Mouse (Mus musculus) frontal cortex, postnatal 25 days (tissue): ENCODE results near the gene Ap5s1.

ENCODE experiments used
- DNase-seq, 2 experiments: peaks; one replicate each; pipeline ENCODE4 v3.0.0; 2022; ENCODE audit warnings: low spot score in 2 of 2

Gene Ap5s1

DNA sequence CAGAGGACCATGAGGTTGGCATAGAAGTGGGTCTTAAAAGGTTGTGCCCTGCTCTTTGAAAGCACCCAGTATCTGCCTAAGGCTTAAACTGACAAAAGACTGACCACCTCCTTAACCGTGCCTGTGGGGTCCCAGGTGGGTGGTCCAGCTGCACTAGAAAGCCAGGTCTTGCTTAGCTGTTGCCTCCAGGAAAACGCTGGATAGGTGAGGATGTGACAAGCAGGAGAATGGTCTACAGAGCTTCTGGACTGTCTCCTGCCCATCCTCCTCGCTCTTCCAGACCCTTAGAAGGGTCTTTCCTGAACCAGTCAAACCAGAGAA lies 19.3 kb upstream of the Ap5s1 start:
- no peak for DNase-seq

DNA sequence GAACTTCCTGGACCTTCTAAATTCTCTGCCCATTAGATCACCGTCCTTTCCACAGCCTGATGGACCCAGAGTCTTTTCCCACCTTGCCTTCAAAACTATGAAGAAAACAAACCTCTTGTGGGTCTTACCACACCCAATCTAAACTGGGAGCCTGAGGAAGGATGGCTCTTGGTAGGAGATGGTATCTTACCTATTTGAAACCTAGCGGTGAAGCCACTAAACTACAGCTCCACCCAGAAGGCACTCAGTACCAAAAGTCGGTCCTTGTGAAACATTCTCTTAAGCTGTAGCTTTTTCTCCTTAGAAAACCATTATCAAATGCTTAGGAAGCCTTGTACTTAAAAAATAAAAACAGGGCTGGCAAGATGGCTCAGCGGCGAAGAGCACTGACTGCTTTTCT lies 18.6 kb upstream of the Ap5s1 start:
- DNase-seq = no peak

DNA sequence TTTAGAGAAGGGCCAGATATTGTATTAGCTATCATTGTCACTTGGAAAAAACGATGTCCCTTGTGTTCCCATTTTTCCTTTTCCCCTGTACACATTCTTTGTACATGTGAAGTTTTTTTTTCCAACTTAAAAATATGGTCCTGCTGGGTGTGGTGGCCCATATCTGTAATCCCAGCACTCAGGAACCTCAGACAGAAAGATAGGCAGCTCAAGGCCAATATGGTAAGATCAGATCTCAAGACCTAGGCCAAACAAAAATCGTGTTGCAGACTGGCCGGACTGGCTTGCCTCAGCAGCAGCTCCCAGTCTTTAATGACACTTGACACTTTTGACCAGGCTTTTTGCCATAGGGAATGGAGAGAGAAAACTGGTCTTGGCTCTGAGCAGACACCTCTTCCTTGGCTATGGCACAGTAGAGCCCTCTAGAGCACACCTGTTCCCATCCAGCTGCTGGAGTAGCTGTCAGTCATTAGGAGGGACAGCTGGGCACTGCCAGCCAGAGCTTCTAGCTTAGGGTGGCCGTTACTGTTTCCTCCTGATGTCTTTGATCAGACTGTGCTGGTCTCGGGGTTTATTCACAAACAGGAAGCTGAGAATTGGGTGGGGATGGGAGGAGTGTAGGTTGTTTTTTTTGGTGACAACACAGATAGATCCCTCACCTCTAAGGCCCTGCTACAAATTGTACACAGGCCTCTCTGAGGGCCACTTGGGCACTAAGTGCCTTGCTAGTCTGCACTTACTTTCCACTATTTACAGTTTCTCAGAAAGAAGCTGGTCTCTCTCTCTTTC lies 17.2 kb upstream of the Ap5s1 start:
- DNase-seq = no peak

DNA sequence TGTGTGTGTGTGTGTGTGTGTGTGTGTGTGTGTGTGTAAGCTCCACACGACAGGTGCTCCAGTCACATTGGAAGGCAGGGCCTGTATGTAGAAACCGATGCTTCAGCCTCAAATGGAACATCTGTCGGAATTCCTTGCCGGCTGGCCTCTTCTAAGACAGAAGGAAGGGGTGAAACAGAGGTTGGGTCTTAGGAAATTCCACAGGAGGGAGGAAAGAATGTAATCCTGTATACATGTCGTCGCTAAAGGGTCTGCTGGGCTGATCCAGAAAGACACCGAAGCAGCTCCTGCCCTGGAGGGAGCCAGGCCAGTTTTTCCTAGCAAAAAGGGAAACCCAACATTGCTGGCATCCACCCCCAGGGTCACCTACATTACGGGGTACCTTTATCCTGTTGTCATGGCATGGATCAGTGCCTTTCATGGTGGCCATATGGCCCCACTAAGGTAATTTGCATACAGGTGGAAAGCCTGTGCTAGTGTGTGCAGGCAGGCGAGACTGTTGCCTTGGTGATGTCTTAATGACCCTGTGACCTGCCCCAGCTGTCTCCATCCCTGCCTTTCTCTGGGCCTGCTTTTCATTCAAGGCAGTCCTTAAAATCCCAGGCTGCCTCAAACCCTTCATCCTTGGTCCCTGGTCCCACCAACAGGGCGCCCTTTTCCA lies 16.4 kb upstream of the Ap5s1 start:
- DNase-seq = no peak

DNA sequence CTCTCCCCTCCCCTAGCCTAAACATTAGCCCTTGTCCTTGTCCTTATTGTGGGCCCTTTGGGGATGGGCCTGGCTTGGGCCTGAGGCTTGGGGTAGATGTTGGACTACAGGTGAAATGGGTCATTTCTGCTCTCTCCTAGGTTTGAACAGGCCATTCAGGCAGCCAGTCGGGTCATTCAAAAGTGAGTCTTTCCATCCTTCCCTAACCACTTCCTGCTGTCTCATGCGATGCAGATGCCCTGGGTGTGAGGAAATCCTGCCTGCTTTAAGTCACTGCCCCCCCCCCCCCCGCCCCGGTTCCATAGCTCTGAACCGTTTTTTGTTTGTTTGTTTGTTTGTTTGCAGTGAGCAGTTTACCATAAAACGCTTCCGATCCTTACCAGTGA lies 15.9 kb upstream of the Ap5s1 start:
- DNase-seq = no peak

DNA sequence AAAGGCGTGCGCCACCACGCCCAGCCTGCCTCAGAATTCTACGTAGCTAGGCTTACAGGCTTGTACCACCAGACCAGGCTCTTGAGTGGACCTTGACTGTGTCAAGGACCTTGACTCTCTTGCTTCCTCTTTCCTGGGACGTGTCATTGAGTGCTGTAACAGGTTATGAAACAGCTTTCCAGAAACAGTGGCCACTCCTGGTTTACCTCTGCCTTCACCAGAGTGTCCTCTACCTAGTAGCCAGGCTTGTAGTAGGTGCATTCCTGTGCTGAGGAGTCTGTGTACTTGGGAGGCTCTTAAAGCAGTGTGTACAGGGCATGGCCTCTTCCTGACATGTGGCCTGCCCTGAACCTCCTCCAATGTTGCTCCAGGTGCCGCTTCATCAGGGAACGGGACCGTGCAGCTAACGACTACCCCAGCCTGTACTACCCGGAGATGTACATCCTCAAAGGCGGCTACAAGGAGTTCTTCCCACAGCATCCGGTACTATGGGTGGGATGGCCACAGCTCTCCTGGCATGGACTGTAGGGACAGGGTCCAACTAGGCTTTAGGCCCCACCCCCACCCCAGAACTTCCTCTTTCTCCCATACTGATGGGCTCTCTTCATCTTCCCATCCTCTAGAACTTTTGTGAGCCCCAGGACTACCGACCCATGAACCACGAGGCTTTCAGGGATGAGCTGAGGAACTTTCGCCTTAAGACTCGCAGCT lies 10.1 kb upstream of the Ap5s1 start:
- DNase-seq = no peak

DNA sequence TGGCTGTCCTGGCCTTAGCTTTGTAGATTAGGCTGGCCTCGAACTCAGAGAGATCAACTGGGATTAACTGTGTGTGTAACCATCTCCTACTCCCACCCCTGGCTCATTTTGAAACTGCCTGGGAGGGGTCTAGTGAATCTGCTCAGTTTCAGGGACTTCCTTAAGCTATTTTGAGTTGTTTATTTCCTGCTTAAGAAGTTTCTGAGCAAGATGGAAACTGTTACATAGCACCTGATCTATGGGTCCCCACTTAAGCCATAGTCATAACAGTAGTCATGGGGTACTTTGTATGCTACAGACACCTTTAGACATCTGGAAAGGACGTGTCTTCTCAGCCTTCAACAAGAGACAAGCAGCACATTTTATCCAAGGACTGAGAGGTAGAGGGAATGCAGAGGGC lies 6.2 kb upstream of the Ap5s1 start:
- no peak for DNase-seq

DNA sequence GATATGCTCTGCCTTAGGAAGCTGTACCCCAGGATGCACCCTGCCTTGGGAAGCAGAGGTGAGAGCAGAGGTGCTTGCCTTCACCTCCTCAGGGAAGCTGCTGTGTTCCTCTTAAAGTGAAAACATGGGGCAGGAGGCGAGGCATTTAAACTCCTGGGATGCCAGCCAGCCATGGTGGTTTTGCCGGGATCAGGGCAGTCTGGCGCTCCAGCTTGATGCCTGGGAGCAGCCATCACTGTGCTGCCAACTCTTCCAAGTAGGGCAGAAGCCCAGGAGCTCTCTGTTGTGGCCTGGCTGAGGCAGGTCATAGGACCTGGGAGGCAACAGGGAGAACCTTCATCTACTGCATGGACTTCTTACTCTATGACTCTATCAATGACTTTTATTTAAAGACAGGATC lies 5.6 kb upstream of the Ap5s1 start:
- no peak for DNase-seq

DNA sequence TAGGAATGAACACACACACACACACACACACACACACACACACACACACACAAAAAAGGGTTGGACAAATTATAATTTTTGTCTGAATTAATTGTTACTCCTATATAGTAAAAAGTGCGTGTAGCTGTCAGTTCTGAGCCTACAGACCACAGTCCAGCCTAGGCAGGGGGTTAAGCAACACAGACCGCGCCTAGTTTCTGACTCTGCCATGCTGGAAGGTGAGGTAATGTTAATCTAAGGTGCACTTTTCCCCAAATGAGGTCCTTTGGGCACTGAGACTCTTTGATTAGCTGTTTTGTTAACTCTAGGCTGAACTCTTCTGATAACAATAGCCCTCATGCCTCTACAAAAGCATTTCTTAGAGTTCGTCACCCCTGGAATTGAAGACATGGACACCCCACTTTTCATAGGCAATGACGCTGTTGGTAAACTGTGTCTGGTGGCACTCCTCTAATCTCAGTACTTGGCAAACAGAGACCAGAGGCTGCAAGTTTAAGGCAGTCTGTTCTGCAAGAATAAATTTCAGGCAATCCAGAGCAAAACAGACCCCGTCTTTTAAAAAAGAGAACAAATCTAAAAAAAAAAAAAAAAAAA lies 3.0 kb upstream of the Ap5s1 start:
- DNase-seq = no peak

DNA sequence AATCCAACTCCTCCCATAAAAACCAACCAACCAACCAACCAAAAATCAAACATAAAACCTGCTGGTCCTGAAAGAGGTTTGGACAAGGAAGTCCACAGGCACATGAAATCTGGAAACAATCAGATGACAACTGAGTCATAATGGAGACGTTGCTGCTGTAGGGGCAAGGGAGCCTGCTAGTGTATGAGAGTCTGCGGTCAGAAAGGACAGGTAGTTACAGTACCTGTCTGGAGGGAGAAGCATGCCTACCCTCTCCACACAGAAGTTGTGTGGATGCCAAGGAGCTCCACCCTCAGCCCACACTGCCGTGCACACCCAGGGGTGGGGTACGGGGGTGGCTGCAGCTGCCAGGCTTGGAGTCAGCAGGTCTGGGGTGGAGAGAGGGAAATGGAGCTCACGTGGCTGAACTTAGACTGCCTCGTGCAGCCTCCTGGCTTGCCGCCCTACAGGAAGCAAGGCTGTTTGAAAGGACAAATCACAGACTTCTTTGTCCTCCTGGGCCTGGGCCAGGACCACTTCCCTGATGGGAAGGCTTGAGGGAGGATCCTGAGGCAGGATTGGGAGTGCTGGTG lies 2.4 kb upstream of the Ap5s1 start:
- DNase-seq = peak; percentile 60 to 71

DNA sequence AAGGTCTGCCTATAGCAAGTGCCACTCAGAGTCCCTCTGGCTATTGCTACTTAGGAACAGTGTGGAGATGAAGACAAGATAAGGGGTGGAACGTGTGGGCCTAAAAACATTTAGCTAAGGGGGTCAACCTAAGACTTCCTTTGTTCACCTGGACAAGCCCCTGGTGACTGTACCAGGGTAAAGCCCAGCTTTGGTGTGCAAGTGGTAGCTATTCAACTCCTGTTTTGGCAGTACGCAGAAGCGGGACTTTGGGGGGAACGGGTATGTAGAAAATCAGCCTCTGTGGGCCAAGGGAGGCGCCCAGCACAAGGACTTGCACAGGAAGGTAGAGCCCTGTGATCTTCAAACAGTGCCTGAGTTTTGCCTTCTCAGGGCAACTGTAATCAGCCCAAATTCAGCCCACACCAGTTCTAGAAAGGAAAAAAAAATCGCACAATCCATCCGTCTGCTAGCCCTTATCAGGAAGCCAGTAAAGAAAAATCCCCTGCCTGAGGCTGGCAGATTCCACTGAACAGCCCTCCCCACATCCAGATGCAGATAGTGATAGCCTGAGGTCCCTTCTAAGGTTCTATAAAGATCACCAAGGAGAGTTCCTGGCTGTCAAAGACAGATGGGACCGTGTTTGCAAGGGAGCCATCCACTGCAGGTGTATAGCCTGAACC lies 1.2 kb upstream of the Ap5s1 start:
- no peak for DNase-seq

DNA sequence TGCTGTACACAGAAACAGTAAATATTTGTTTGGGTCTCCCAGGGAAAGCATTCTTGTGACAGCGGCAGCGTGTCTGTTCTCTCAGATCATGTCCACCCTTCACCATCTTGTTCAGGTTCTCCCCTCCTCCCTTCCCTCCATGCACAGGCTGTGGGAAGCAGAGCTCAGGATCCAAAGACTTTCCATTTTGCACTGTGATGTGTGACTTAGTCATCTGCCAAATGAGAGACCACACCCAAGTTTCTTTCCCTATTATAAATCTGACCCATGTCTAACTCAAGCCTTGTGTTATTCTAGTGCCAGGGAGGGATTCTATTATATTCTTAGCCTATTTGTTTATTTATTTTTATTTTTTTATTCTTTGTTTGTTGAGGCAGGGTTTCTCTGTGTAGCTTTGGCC lies 1.5 kb downstream of the Ap5s1 start:
- no peak for DNase-seq

DNA sequence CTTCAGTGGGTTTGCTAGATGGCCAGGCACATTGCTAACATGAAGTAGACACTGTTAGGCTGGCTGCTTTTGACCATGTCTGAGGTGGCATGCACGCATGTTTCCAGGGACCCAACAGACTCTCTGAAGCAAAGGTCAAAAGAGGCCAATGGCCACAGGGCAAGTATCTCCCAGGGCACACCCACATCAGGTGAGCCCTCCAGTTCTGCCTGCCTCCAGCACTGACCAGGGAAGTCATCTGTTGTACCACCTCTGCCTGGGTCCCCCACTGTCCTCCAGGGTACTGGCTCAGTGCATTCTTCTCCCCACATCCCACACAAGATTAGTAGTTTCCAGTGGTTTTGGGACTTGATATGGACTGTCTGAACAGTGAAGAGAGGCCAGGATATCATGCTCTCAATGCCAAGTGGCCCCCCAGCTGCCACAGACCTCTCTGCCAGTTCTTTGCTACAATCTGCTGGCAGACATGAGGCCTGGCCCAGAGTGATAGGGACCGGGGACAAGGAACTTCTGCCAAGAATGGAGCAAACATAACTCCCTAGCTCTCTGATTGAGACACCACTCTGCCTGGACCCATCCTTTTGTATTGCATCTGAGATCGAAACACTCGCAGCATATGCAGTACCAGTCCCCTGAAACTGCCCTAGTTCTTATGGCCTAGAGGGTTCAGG lies 2.4 kb downstream of the Ap5s1 start:
- DNase-seq = no peak

DNA sequence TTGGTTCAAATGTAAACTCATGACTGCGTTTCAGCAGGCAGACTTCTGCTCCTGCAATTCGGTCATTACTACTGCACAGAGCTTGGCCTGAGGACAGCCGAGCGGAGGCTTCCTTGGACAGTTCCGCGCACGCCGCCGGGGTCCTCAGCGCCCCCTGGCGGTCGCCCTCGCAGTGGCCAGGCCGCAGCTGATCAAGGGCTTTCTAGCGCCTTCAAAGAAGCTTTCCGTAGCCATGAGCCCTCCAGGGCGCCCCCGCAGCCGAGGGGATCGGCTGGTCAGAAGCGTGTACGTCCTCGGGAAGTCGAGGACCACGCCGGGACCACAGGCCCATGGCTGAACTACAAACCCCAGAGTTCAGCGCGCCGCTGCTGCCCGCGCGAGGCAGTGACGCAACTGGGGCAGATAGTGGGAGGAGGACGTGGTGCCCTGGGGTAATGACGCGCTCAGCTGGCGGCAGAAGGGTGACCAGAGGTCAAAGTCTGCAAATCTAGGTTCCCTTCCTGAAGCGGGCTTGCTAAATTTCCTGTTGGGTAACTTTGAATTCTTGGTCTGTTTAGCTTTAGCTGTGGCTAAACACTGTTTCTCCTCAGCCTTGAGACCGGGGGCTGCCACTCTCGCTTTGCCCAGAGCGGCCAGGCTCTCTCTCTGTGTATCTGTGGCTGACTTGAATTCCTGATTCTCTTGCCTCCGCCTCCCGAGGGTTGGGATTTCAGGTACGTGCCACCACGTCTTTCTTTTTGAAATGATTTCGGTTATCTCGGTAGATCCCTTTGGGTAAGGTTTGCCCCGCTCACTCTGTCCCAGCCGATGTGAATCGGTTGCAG lies 3.3 kb downstream of the Ap5s1 start:
- peak; percentile 93 to 95 for DNase-seq

DNA sequence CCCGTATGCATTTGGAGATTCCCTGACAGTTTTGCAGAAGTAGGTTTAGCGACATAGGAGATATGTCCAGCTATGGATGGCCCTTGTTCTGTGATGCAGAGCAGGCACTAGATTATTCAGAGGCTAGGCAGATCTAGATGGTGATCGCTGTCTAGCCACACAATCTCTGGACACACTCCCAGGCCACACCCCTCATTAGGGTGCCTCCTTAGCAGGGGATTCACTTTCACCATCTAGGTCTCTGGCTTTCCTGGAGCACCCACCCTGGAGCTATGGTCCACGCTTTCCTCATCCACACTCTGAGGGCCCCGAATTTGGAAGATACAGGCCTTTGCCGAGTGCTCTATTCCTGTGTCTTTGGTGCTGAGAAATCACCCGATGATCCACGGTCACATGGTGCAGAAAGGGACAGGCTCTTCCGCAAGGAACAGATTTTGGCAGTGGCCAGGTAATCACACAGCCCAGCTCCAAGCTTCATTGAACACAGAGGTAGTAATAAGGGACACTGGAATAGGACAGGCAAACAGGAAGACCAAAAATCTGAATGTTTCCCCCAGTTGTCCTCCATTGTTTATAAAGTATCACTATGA lies 4.2 kb downstream of the Ap5s1 start:
- no peak for DNase-seq

DNA sequence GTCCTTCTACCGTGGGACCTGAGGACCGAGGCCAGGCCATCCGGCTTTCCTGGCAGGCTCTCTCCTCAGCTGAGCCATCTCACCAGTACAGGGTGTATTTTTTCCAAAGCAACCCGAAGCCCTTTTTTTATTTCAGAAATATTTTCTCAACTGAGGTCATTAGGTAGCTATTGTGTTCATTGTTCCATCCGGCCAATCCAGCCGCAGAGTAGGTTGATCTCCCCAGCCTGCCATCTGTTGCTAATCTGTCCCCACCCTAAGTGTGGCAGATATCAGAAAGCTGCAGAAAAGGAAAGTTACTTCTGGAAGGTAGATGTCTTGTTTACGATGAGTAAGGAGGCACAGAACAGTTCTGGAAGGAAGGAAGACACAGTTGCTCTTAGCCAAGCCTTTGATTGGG lies 6.9 kb downstream of the Ap5s1 start:
- no peak for DNase-seq

DNA sequence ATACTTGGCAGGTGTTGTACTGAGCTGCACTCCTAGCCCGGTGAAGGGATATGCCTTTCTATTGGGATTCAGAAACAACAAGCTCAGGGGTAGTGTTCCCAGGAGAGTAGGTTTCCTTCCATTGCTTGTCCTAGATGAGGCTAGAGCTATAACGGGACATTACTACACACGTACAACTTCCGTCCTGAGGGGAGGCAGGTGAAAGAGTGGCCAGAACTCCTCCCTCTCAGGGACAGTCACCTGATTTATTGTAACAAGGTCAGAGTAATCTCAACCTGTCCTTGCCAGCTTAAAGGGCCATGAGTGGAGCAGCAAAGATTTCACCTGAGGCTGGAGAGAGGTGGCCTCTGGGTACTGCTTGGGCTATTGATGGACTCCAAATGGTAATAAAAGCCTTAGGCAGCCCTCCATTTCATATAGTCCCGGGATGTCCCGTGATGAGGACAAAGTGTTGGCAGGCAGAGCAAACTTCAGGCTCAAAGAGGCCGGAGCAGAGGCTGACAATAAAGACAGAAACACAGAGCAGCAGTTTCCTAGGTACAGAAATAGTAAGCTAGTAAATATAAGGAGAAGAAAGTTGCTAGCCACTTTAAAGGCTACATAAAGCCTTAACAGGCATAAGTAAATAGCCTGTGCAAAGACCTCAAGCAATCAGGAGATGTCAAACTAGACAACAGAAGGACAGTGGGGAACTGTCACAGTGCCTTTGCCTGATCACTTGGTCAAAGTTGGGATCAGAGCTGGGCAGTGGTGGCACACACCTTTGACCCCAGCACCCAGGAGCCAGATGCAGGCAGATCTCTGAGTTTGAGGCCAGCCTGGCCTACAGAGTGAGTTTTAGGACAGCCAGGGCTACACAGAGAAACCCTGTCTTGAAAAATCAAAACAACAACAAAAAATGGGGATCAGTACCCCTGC lies 9.3 kb downstream of the Ap5s1 start:
- no peak for DNase-seq

DNA sequence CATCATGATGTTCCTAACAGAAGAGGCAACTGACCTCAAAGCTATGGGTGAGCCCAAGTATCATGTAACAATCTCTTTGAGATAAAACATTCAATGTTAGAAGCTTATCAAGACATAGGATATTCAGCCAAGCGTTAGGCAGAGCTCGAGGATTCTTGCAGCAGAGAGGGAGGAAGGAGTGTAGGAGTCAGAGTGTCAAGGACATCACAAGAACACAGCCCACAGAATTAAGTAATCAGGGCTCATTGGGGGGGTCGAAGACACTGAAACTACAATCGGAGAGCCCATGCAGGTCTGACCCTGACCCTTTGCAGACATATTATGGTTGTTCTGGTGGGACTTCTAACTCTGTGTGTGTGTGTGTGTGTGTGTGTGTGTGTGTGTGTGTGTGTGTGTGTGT lies 13.2 kb downstream of the Ap5s1 start:
- DNase-seq = no peak
